In the genomic region with DNA sequence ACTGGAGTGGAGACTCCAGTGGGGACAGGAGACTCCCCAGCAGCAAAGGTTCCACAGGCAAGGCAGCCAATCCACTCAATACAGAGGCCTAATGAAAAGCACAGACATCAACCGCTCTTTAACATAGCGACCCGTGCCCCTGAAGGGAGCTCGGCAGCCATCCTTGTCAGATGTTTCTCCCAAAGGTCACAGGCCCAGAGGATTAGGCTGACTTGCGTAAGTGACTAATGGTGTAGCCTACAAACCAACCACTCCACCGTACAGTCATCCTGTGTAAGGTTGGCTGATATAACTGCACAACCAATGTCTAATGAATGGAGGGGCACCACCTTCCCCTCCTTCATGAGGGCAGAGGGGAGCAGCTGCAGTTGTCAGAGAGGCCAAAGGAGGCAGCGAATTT, we compare ENCODE assay signal across 19 mouse cellular contexts.
"Had no signal": no experiment of that assay in that cellular context is flagged by ENCODE, and none has a peak within 500 bp of the region (broad histone marks: within the 10 kb centered on the region; RNA-seq: fewer than 3 reads in every experiment).

No protein-coding gene starts in this region.

- H3K4me3 ChIP-seq: limb, embryonic 10.5 days; limb, embryonic 13.5 days; liver, embryonic 12.5 days; liver, embryonic 15.5 days; neural tube, embryonic 12.5 days; neural tube, embryonic 15.5 days; stomach, embryonic 15.5 days had no signal

- DNase-seq: kidney, adult 2 months; kidney, postnatal 14 days; kidney, postnatal 4 days; liver; lung, adult 18-20 months; lung, postnatal 14 days; lung, postnatal 4 days; midbrain, embryonic 14.5 days; retina, postnatal 1 day; right cerebral cortex, postnatal 25 days; spleen, adult 18-20 months; thymus, postnatal 36 days had no signal

- H3K27me3 ChIP-seq: limb, embryonic 13.5 days; liver, embryonic 12.5 days; liver, embryonic 15.5 days; neural tube, embryonic 12.5 days; neural tube, embryonic 15.5 days; stomach, embryonic 15.5 days had no signal

- H3K4me1 ChIP-seq: limb, embryonic 10.5 days; limb, embryonic 13.5 days; liver, embryonic 12.5 days; liver, embryonic 15.5 days; neural tube, embryonic 12.5 days; neural tube, embryonic 15.5 days; stomach, embryonic 15.5 days had no signal

- H3K9me3 ChIP-seq: limb, embryonic 10.5 days; limb, embryonic 13.5 days; liver, embryonic 12.5 days; liver, embryonic 15.5 days; neural tube, embryonic 12.5 days; neural tube, embryonic 15.5 days; stomach, embryonic 15.5 days had no signal

- ATAC-seq: liver, embryonic 12.5 days had no signal
